Mouse (Mus musculus) limb, embryonic 14.5 days (tissue): ENCODE results near the gene Ttyh2. TPM values are rescaled to one million over a fixed set of nuclear protein-coding genes. Genes with fewer than 3 reads are reported as not detected.

Experiments used
- ATAC-seq: fragments of 200-750 bp; cut with Nextera tagmentation; 2 replicates; pipeline ENCODE4 v1.8.0; 2017; ENCODE audit warnings: low read depth, moderate number of reproducible peaks, moderate TSS enrichment; ENCODE audit not compliant: low FRiP score
- DNase-seq: peaks from one replicate; pipeline ENCODE4 v3.0.0-alpha.2; 2015; ENCODE audit warnings: low spot score
- H3K27ac ChIP-seq: fragments of 300-500 bp; sonication (generic); replicated peaks from 2 replicates; pipeline ENCODE4 v1.5.1; 2014; ENCODE audit warnings: low read depth, mild to moderate bottlenecking, low read length, moderate library complexity, mixed read lengths
- H3K27me3 ChIP-seq: fragments of 300-500 bp; sonication (generic); 2 replicates; pipeline ENCODE4 v1.6.1; 2014; ENCODE audit warnings: low read length, mixed read lengths; ENCODE audit not compliant: control insufficient read depth, insufficient read depth
- H3K36me3 ChIP-seq: fragments of 300-500 bp; sonication (generic); 2 replicates; pipeline ENCODE4 v1.6.1; 2014; ENCODE audit warnings: mild to moderate bottlenecking, low read length, moderate library complexity, mixed read lengths; ENCODE audit not compliant: control insufficient read depth, insufficient read depth
- H3K4me1 ChIP-seq: fragments of 300-500 bp; sonication (generic); 2 replicates; pipeline ENCODE4 v1.6.1; 2014; ENCODE audit warnings: antibody characterized with exemption, low read length, mixed read lengths; ENCODE audit not compliant: control insufficient read depth, insufficient read depth
- H3K4me2 ChIP-seq: fragments of 300-500 bp; sonication (generic); replicated peaks from 2 replicates; pipeline ENCODE4 v1.6.1; 2014; ENCODE audit warnings: low read depth, mild to moderate bottlenecking, low read length, moderate library complexity; ENCODE audit not compliant: severe bottlenecking
- H3K4me3 ChIP-seq: fragments of 300-500 bp; sonication (generic); replicated peaks from 2 replicates; pipeline ENCODE4 v1.5.1; 2014; ENCODE audit warnings: low read length
- H3K9ac ChIP-seq: fragments of 300-500 bp; sonication (generic); 2 replicates; pipeline ENCODE4 v1.6.1; 2014; ENCODE audit warnings: mild to moderate bottlenecking, low read depth, low read length, moderate library complexity; ENCODE audit not compliant: severe bottlenecking
- H3K9me3 ChIP-seq: fragments of 300-500 bp; sonication (generic); 2 replicates; pipeline ENCODE4 v1.6.1; 2016; ENCODE audit warnings: low read length; ENCODE audit not compliant: control insufficient read depth
- POLR2A ChIP-seq: fragments of 200-500 bp; IDR thresholded peaks from 2 replicates; pipeline ENCODE4 v1.8.0; 2012; ENCODE audit warnings: inconsistent platforms, mild to moderate bottlenecking, moderate library complexity, borderline replicate concordance; ENCODE audit not compliant: insufficient read depth, insufficient read length; ENCODE audit errors: extremely low read depth
- WGBS: fragments of 180-500 bp; shearing (Covaris S2); extraction: QIAGEN DNeasy Blood & Tissue Kit; methylation state at CpG from one replicate; pipeline ENCODE4 v1.1.7; 2014; 5-methylcytosine and 5-hydroxymethylcytosine counted together
- polyA plus RNA-seq, 2 experiments: library from polyadenylated mRNA; depleted of rRNA in 1 of 2; stranded (reverse) in 1 of 2; unstranded in 1 of 2; fragments of >200 nt; fragmentation: Nextera tagmentation in 1 of 2; extraction: Ambion mirVana in 1 of 2; gene quantifications; 2 replicates each; pipeline versions ENCODE4 v1.2.1 to v1.2.3; 2012 to 2014

The Ttyh2 gene
- polyA plus RNA-seq, 2 experiments = 16.9 to 25.9 TPM

DNA sequence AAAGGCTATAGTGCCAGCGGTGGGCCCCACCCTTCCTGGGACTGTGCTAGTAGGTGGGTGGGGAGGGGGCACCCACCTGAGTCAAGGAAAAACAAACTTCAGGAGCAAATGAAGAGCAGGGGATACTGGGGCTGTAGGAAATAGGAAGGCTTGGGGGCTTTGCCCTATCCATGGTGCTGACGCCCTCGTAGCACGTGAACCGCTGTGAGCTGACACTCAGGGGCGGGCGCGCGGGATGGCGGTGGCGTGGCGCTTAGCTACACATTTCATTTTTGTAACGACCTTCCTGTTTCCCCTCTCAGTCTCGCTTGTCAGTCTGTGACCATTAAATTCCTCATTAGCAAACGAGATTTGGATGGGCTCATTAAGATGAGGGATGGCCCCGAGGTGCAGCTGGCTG lies 22.7 kb upstream of the Ttyh2 start:
- Histone ChIP-seq H3K36me3 (no peaks in the 10 kb centered on the region), H3K27me3 (no peaks in the 10 kb centered on the region), H3K9ac (no peak overlapping the region), H3K27ac (no peak overlapping the region), H3K4me2 (no peak overlapping the region), H3K4me1 (no peaks in the 10 kb centered on the region), H3K9me3 (no peaks in the 10 kb centered on the region), H3K4me3 (no peak overlapping the region)
- ATAC-seq = no peak
- DNase-seq = peak; percentile 63
- 5% methylated on average over 16 of the region's 16 CpGs for WGBS
- TF ChIP-seq POLR2A = no peak

GRCm38 (mm10) chr11:114653664-114654063 lies 21.6 kb upstream of the Ttyh2 start:
- WGBS = 74% methylated on average over 6 of the region's 6 CpGs
- Histone ChIP-seq H3K9ac (no peak overlapping the region), H3K4me3 (no peak overlapping the region), H3K36me3 (no peaks in the 10 kb centered on the region), H3K9me3 (no peaks in the 10 kb centered on the region), H3K27me3 (no peaks in the 10 kb centered on the region), H3K4me2 (no peak overlapping the region), H3K4me1 (no peaks in the 10 kb centered on the region), H3K27ac (no peak overlapping the region)
- TF ChIP-seq POLR2A = no peak
- ATAC-seq (no peak), DNase-seq (no peak)

DNA sequence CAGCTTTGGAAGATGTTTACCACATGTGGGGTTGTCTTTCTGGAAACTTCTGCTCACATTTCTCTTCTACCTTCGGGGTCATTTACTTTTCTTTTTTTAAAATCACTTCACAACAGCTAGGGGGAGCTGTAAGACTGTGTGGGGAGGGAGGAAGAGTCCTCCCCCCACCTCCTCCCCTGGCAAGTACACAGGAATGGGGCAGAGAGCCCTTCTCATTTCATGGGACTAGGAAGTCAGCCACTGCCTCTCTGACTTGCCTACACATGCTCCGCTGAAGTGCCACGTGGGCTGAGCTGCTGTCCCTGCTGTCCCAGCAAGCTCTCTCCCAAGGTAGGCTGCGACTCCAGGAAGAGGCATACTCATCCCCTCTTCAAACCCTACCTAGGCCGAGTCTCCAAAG lies 20.7 kb upstream of the Ttyh2 start:
- 48% methylated on average over 5 of the region's 5 CpGs for WGBS
- no peak for DNase-seq
- no peak overlapping the region for H3K9ac ChIP-seq

DNA sequence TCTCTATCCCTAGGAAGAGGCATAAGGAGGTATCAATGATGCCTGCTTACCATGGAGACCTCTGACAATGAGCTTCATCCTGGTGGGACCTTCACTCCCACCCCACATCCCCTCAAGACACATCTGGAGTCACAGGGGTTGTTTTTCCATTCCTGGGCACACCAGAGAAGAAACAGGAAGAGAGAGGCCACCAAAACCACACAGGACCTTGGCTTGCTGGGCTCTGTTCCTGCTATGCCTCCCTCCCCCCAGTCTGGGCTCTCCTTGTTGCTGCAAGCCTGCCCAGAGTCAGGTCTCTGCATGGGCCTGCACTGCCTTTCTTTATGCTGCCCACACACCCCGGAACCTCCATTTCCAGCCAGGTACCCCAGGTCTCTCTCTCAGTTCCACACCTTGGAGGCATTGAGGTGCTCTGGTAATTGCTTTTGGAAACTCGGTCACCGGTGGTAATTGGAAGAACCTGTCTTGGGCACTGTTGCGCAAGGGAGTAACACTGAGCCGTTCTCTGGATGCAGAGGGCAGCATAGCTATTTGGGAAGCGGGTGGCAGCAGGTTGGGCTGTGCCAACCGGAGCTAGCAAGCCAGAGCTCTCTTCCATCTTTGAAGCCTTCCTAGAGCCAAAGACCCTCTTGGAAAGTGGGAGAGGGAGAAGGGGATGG lies 19.8 kb upstream of the Ttyh2 start:
- Histone ChIP-seq H3K27me3 (no peaks in the 10 kb centered on the region), H3K4me1 (no peaks in the 10 kb centered on the region), H3K36me3 (no peaks in the 10 kb centered on the region), H3K9ac (no peak overlapping the region), H3K4me3 (no peak overlapping the region), H3K4me2 (no peak overlapping the region), H3K9me3 (no peaks in the 10 kb centered on the region), H3K27ac (no peak overlapping the region)
- DNase-seq (no peak), ATAC-seq (no peak)
- no peak for TF ChIP-seq POLR2A
- WGBS = 77% methylated on average over 7 of the region's 7 CpGs

More for the DNA sequence above, 20.7 kb upstream of the Ttyh2 start:
- H3K27me3 ChIP-seq = no peaks in the 10 kb centered on the region
- TF ChIP-seq POLR2A = no peak
- H3K27ac ChIP-seq = no peak overlapping the region
- no peak overlapping the region for H3K4me2 ChIP-seq
- ATAC-seq = no peak
- no peaks in the 10 kb centered on the region for H3K9me3 ChIP-seq
- no peaks in the 10 kb centered on the region for H3K36me3 ChIP-seq
- H3K4me3 ChIP-seq = no peak overlapping the region
- H3K4me1 ChIP-seq = no peaks in the 10 kb centered on the region

DNA sequence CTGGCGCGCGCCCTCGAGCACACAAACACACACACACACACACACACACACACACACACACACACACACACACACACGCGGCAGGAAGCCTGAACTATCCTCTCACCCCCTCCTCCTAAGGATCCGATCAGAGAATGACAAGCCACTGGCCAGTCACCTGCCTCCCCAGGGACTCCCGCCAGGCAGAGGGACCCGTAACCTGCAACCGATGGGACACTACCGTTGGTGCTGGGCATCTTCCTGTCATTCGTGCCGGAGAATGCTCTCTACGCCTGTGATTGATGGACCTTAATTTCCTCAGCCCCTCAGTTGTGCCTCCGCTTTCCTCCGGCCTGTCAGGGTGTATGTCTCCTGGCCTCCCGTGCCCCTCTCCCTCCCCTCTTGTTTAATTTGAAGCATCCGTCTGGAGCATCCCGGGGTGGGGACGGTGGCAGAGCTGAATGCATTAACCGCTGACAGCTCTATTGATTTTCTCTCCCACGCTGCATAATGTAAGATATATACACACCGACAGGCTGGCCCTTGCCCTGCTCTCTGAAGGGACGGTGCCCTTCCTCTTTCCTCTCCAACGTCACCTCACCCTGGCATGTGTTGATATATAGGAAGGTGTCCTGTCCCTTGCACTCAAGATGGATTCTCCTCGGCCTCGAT lies 18.1 kb upstream of the Ttyh2 start:
- Histone ChIP-seq H3K36me3 (no peaks in the 10 kb centered on the region), H3K4me2 (no peak overlapping the region), H3K4me1 (no peaks in the 10 kb centered on the region), H3K27ac (no peak overlapping the region), H3K9me3 (no peaks in the 10 kb centered on the region), H3K27me3 (no peaks in the 10 kb centered on the region), H3K4me3 (no peak overlapping the region), H3K9ac (no peak overlapping the region)
- TF ChIP-seq POLR2A = no peak
- DNase-seq (no peak), ATAC-seq (no peak)
- 31% methylated on average over 21 of the region's 27 CpGs for WGBS
